Mouse (Mus musculus) kidney, embryonic 15.5 days (tissue): ENCODE results near the gene Gm17728. TPM values are rescaled to one million over a fixed set of nuclear protein-coding genes. Genes with fewer than 3 reads are reported as not detected.

ENCODE experiments used
- polyA plus RNA-seq: library from polyadenylated mRNA; unstranded; fragments of >200 nt; fragmentation: Nextera tagmentation; extraction: Ambion mirVana; gene quantifications from 2 replicates; pipeline ENCODE4 v1.2.1, GENCODE M21; 2015

The Gm17728 gene
- polyA plus RNA-seq, 1 experiment from 2014 or later, result not detected

Other genes starting within 250 kb of the Gm17728 start
- gene Pabpc6, start 247.7 kb downstream of the Gm17728 start, polyA plus RNA-seq, result not detected in 2 replicates